Mouse (Mus musculus) midbrain, embryonic 16.5 days (tissue): ENCODE measurements around the gene 4930548H24Rik. TPM values are rescaled to one million over a fixed set of nuclear protein-coding genes. Genes with fewer than 3 reads are reported as not detected.
A peak's percentile ranks its signal among the peaks of the same experiment; 100 is the strongest.

Experiments used
- ATAC-seq: fragments of 200-750 bp; cut with Nextera tagmentation; 2 replicates; pipeline ENCODE4 v1.8.0; 2017; ENCODE audit warnings: moderate TSS enrichment
- H3K27ac ChIP-seq: fragments of 300-500 bp; sonication (generic); 2 replicates; pipeline ENCODE4 v1.5.1; 2014; ENCODE audit warnings: mild to moderate bottlenecking, low read length, mixed read lengths
- H3K27me3 ChIP-seq: fragments of 300-500 bp; sonication (generic); 2 replicates; pipeline ENCODE4 v1.6.1; 2014; ENCODE audit warnings: low read depth, low read length, mixed read lengths; ENCODE audit not compliant: control insufficient read depth, insufficient read depth
- H3K36me3 ChIP-seq: fragments of 300-500 bp; sonication (generic); 2 replicates; pipeline ENCODE4 v1.6.1; 2014; ENCODE audit warnings: mild to moderate bottlenecking, low read length, moderate library complexity, mixed read lengths; ENCODE audit not compliant: control insufficient read depth, insufficient read depth
- H3K4me1 ChIP-seq: fragments of 300-500 bp; sonication (generic); 2 replicates; pipeline ENCODE4 v1.6.1; 2014; ENCODE audit warnings: mild to moderate bottlenecking, low read length, mixed read lengths; ENCODE audit not compliant: control insufficient read depth, insufficient read depth
- H3K4me2 ChIP-seq: fragments of 300-500 bp; sonication (generic); 2 replicates; pipeline ENCODE4 v1.6.1; 2014; ENCODE audit warnings: mild to moderate bottlenecking, low read length, mixed read lengths
- H3K4me3 ChIP-seq: fragments of 300-500 bp; sonication (generic); 2 replicates; pipeline ENCODE4 v1.5.1; 2014; ENCODE audit warnings: low read depth, mild to moderate bottlenecking, low read length, moderate library complexity, mixed read lengths
- H3K9ac ChIP-seq: fragments of 300-500 bp; sonication (generic); 2 replicates; pipeline ENCODE4 v1.6.1; 2014; ENCODE audit warnings: low read depth, low read length, mixed read lengths
- H3K9me3 ChIP-seq: fragments of 300-500 bp; sonication (generic); replicated peaks from 2 replicates; pipeline ENCODE4 v1.6.1; 2014; ENCODE audit warnings: mild to moderate bottlenecking, low read length, mixed read lengths; ENCODE audit not compliant: control insufficient read depth, poor library complexity, severe bottlenecking
- WGBS: fragments of 180-500 bp; shearing (Covaris S2); extraction: QIAGEN DNeasy Blood & Tissue Kit; methylation state at CpG from one replicate; pipeline ENCODE4 v1.1.7; 2014; 5-methylcytosine and 5-hydroxymethylcytosine counted together
- polyA plus RNA-seq: library from polyadenylated mRNA; unstranded; fragments of >200 nt; fragmentation: Nextera tagmentation; extraction: Ambion mirVana; gene quantifications from 2 replicates; pipeline ENCODE4 v1.2.1, GENCODE M21; 2015

4930548H24Rik gene
- polyA plus RNA-seq, 1 experiment from 2014 or later = not detected

DNA sequence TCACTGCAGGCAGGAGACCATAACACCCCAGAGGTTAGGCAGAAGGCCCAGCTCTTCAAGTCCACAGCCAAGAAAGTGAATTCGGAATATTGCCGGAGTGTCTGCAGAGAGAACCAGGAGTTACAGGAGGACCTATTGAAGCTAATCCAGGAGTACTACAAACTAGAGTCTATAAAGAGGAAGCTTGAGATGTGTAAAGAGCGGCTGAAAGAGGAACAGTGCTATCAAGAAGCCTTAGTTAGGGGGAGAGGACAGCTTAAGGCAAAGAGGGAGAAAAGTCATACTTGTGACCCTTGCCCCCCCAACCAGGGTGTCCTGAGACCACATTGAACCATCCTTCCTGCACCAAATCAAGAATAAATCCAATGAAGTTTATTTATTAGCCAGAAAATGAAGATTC, 2.3 kb downstream of the 4930548H24Rik start:
- Histone ChIP-seq H3K4me1 (no peaks in the 10 kb centered on the region), H3K4me2 (no peak overlapping the region), H3K9me3 (no peaks in the 10 kb centered on the region), H3K4me3 (no peak overlapping the region), H3K9ac (no peak overlapping the region), H3K36me3 (no peaks in the 10 kb centered on the region), H3K27ac (no peak overlapping the region), H3K27me3 (no peaks in the 10 kb centered on the region)
- ATAC-seq = no peak
- 93% methylated on average over 3 of the region's 3 CpGs for WGBS

DNA sequence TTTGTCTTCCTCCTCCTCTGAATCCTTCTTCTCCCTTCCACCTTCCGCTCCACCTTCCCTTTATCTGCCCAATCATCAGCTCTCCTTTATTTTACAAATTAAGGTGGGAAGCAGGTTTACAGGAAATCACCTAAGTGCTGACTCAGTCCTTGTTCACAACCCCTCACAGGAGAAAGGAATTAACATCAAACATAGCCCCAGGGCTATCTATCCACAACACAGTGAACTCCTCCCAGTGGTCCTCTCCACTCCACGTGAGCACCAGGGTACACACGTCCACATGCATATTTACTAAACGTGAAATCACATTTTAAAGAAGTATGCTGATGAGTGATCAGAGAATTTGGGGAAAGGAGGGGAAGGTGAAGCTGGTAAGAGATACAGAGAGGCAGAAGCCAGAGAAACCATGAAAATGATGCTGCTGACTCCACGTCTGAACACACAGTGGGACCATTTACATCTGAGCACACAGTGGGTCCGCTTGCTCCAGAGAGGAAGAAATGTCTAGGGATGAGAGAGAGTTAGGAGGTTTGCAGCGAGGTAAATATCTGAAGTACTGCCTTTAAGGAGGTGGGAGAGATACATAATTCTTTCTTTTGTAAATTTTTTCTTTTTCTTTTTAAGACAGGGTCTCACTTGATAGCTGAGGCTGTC, 3.7 kb downstream of the 4930548H24Rik start:
- no peaks in the 10 kb centered on the region for H3K9me3 ChIP-seq
- H3K36me3 ChIP-seq = no peaks in the 10 kb centered on the region
- no peak overlapping the region for H3K4me3 ChIP-seq
- 81% methylated on average over 7 of the region's 7 CpGs for WGBS
- no peak for ATAC-seq
- H3K27ac ChIP-seq = no peak overlapping the region
- no peak overlapping the region for H3K9ac ChIP-seq
- peaks cover 4% of the 10 kb centered on the region for H3K4me1 ChIP-seq
- no peaks in the 10 kb centered on the region for H3K27me3 ChIP-seq
- no peak overlapping the region for H3K4me2 ChIP-seq

DNA sequence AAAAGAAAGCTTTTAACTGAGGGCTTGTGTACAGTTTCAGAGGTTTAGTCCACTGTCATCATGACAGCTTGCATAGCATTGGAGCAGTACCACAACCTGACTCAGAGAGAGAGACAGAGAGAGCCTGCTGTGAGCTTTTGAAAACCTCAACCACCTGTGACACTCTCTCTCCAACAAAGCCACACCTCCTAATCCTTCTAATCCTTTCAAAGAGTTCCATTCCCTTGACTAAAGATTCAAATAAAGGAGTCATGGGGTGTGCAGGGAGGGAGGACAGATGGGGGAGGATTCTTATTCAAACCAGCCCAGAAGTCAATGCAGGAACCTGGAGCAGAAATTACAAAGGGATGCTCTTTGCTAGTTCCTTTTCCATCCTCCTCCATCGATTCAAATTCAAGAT, 6.5 kb downstream of the 4930548H24Rik start:
- WGBS = 28% methylated on average over 1 of the region's 1 CpGs
- ATAC-seq = no peak

DNA sequence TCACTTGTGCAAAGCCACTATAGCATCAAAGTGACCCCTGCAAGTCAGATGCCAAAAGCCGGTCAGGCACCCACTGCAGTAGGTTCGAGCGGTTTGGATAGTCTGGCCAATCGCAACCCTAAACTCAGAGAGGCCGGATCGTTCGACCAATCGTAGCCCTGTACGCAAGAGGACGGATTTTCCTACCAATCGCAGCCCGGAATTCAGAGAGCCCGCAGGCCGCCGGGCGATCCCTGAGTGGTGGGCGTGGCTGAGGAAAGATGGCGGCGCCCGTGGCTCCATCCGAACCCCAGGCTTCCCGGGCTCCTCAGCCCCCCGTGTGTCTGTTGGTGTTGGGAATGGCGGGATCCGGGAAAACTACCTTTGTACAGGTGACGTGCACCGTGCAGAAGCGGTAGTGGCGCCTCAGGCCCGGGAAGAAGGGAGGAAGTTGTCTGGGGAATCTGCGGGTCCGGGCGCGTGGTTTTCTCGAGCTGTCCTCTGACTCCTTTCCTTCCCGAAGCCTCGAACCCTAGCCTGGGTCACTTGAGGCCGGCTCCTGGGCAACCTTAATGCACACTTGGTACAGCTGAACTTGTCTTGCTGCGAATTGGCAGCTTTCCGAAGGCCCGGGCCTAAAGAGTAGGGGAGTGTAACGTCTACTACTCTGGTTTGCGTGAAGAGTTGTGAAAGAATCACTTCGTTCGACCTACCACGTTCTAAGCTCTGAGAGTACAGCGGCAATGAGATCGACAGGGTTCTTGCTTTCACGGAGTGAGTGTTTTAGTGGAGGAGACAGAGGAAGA, 9.2 kb downstream of the 4930548H24Rik start, which contains the start of gene Gpn1:
TSS of gene Gpn1 (plus strand) at position 229 of the 785 bp plus-strand sequence.
- Histone ChIP-seq H3K27me3 (no peaks in the 10 kb centered on the region), H3K9me3 (no peaks in the 10 kb centered on the region), H3K9ac (peak within 1 kb of the TSS; percentile 71), H3K27ac (peak within 1 kb of the TSS; percentile 75), H3K4me1 (peaks cover 13% of the 10 kb centered on the region), H3K4me2 (peak within 1 kb of the TSS; percentile 74), H3K36me3 (peaks cover 12% of the 10 kb centered on the region), H3K4me3 (peak within 1 kb of the TSS; percentile 73)
- under 1% methylated on average over 49 of the region's 49 CpGs for WGBS
- peak; percentile 100 for ATAC-seq

More for the DNA sequence above, 6.5 kb downstream of the 4930548H24Rik start:
- H3K9ac ChIP-seq = no peak overlapping the region
- H3K36me3 ChIP-seq = no peaks in the 10 kb centered on the region; the same call in 1 of the 2 replicates
- H3K4me3 ChIP-seq = no peak overlapping the region
- no peak overlapping the region for H3K4me2 ChIP-seq
- H3K4me1 ChIP-seq = peaks cover 13% of the 10 kb centered on the region
- H3K9me3 ChIP-seq = no peaks in the 10 kb centered on the region
- H3K27me3 ChIP-seq = no peaks in the 10 kb centered on the region
- no peak overlapping the region for H3K27ac ChIP-seq

DNA sequence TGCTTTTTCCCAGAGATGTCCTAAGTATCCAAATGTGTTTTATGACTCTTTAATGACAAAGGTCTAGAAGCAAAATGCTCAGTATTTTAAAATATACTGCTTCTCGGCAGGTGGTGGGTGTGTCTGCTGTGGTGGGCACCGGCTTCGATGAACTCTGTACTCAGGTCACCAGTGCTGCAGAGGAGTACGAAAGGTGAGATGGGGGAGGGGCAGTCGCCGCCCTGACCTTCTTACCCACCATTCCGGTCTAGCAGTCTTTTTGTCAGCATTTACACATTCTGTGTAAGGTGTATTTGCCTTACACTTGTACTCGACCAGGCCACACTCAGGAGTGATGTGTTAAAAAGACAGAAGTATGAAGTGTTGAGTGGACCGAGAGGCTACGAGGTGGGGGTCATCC, 19.3 kb downstream of the 4930548H24Rik start:
- WGBS = 92% methylated on average over 10 of the region's 10 CpGs
- H3K36me3 ChIP-seq = peaks cover 36% of the 10 kb centered on the region

DNA sequence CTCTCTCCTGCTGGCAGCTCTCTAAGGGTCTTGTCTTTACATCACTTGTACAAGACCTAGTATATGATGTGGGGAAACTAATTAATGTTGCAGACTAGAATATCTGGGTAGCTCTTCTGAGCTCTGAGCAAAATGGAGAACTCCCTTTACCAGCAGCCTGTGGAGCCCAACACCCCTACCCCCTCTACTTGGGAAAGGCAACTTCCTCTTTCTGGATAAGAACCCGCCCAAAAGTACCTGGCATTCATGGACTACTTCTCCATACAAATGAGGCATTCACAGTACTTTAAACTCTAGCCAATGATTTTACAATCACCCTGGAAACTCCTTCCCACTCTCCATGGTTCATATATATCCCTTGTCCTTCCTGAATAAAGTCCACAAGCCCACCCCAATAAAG, 26.9 kb downstream of the 4930548H24Rik start:
- no peak overlapping the region for H3K27ac ChIP-seq
- ATAC-seq = no peak
- 96% methylated on average over 1 of the region's 1 CpGs for WGBS
- H3K9me3 ChIP-seq = no peaks in the 10 kb centered on the region
- no peak overlapping the region for H3K9ac ChIP-seq
- H3K36me3 ChIP-seq = peaks cover 31% of the 10 kb centered on the region
- H3K27me3 ChIP-seq = no peaks in the 10 kb centered on the region
- no peak overlapping the region for H3K4me3 ChIP-seq
- H3K4me1 ChIP-seq = no peaks in the 10 kb centered on the region
- no peak overlapping the region for H3K4me2 ChIP-seq

More for the DNA sequence above, 19.3 kb downstream of the 4930548H24Rik start:
- no peaks in the 10 kb centered on the region for H3K9me3 ChIP-seq
- H3K4me3 ChIP-seq = no peak overlapping the region
- H3K4me2 ChIP-seq = no peak overlapping the region
- H3K4me1 ChIP-seq = no peaks in the 10 kb centered on the region
- H3K27ac ChIP-seq = no peak overlapping the region
- H3K9ac ChIP-seq = no peak overlapping the region
- ATAC-seq = no peak
- no peaks in the 10 kb centered on the region for H3K27me3 ChIP-seq

DNA sequence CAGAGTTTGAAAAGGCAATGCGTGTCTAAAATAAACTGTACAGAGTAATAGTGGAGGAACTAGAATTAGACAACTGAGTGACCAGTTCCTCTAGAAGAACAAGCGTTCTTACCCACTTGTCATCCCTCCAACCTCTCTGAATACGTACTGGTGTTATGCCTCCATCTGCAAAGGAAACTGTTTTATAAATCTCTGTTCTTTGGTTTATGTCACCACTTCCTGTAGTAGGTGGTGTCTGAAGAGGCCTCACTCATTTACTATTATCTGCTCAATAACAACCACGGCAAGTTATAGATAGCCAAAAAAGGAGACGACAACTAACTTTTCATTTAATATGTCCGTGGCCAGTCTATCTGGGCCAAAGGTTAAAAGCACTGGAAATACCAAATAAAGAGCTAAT, 35.0 kb downstream of the 4930548H24Rik start:
- peaks cover 25% of the 10 kb centered on the region for H3K36me3 ChIP-seq
- no peak overlapping the region for H3K4me2 ChIP-seq
- H3K4me3 ChIP-seq = no peak overlapping the region
- H3K27ac ChIP-seq = no peak overlapping the region
- H3K9me3 ChIP-seq = no peaks in the 10 kb centered on the region
- no peak overlapping the region for H3K9ac ChIP-seq
- H3K4me1 ChIP-seq = peaks cover 5% of the 10 kb centered on the region
- no peaks in the 10 kb centered on the region for H3K27me3 ChIP-seq
- 96% methylated on average over 6 of the region's 6 CpGs for WGBS
- no peak for ATAC-seq

DNA sequence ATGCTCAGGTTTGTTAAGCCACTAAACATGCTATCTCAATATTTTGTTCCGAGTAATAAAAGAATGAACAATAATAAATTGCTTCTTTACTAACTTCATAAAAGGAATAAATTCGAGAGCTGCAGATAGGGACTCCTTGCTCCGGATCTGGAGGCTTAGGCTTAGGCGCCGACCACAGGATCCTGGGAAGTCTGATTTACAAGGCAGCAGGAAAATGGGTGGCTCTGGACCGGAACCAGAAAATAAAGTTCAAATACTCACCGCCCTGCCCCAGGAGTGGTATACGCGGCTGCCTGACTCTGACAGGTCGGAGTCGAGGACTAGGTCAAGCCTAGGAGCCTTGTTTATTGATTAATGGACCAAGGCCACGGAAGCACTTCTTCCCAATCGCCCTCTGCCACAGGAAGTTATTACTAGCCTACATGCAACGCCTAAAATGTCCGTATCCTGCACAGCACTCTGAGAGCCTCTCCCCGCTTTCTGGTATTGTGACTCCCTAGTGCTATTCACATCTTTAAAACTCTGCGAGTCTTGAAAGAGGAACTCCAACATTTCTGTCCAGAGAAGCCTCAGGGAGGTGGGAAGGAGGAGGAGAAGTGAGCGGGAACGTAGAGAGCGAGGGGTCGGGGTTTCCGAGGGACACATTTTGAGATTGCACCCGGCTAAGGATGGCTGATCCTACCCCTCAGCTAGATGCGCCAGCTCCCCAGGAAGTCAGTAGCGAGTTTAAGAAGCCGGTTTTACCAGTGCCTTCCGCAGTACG, 41.0 kb downstream of the 4930548H24Rik start, which contains the start of gene Slc4a1ap:
TSS of gene Slc4a1ap (plus strand) at position 642 of the 763 bp plus-strand sequence.
- Histone ChIP-seq H3K9ac (peak within 1 kb of the TSS; percentile 78), H3K4me3 (peak within 1 kb of the TSS; percentile 92), H3K27me3 (no peaks in the 10 kb centered on the region), H3K4me2 (peak within 1 kb of the TSS; percentile 100), H3K36me3 (peaks cover 11% of the 10 kb centered on the region; the same call in 1 of the 2 replicates), H3K27ac (peak within 1 kb of the TSS; percentile 84), H3K4me1 (peaks cover 29% of the 10 kb centered on the region), H3K9me3 (no peaks in the 10 kb centered on the region)
- ATAC-seq = peak; percentile 92
- 1% methylated on average over 28 of the region's 28 CpGs for WGBS
